24 mouse cellular contexts compared by ENCODE assay signal in the genomic region with DNA sequence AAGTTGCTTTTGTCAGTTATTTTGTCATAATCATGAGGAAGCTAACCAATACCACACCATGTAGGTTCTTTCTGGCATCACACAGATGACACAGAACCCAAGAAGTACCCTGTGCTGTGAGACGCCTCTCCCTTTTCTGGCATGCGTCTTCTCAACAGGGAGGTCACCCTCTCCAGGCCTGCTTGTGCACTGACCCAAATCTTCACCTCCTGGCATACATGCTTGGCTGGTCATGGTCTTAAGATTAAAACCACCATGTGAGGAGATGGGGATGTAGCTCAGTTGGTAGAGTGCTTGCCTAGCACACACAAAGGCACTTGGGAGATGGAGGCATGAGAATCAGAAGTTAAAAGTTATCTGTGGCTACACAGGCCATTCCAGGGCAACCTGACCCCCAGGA.
A peak's percentile ranks its signal among the peaks of the same experiment; 100 is the strongest.
DNase-seq lines count a peak whose midpoint lies in the region; ATAC-seq lines count a peak whose summit lies in the region.
"Had no signal": no experiment of that assay in that cellular context is flagged by ENCODE, and none has a peak within 500 bp of the region (broad histone marks: within the 10 kb centered on the region; RNA-seq: fewer than 3 reads in every experiment).

No protein-coding gene starts in this region.

- no peak overlapping the region for H3K4me3 ChIP-seq in heart, embryonic 12.5 days
- no peak overlapping the region for H3K4me3 ChIP-seq in liver, embryonic 12.5 days
- H3K4me3 ChIP-seq in liver, embryonic 11.5 days (ENCODE audit: low read depth, low read length): no peak overlapping the region
- no peak overlapping the region for H3K4me3 ChIP-seq in kidney, embryonic 16.5 days (ENCODE audit: low read length)
- H3K4me3 ChIP-seq: erythroblast, embryonic 14.5 days; gastrocnemius, adult 2 months; heart, adult 2 months; hindbrain, embryonic 12.5 days; megakaryocyte, embryonic 14.5 days; midbrain, embryonic 13.5 days had no signal

- H3K9me3 ChIP-seq in heart, embryonic 12.5 days (replicated peaks): peaks cover 4% of the 10 kb centered on the region
- H3K9me3 ChIP-seq in liver, embryonic 12.5 days (replicated peaks): no peaks in the 10 kb centered on the region
- H3K9me3 ChIP-seq in liver, embryonic 11.5 days (ENCODE audit: control insufficient read depth, low read length): no peaks in the 10 kb centered on the region
- H3K9me3 ChIP-seq in kidney, embryonic 16.5 days (ENCODE audit: low read length): no peaks in the 10 kb centered on the region; the same call in 1 of the 2 replicates
- H3K9me3 ChIP-seq: hindbrain, embryonic 12.5 days; midbrain, embryonic 13.5 days had no signal

- H3K4me2 ChIP-seq in heart, embryonic 12.5 days: no peak overlapping the region
- H3K4me2 ChIP-seq in liver, embryonic 12.5 days: no peak overlapping the region
- no peak overlapping the region for H3K4me2 ChIP-seq in liver, embryonic 11.5 days
- H3K4me2 ChIP-seq in kidney, embryonic 16.5 days (replicated peaks; ENCODE audit: low read depth, low read length): no peak overlapping the region
- H3K4me2 ChIP-seq: hindbrain, embryonic 12.5 days; midbrain, embryonic 13.5 days had no signal

- ATAC-seq in heart, embryonic 12.5 days (ENCODE audit: insufficient number of reproducible peaks, low FRiP score): no peak
- ATAC-seq in liver, embryonic 12.5 days: no peak
- ATAC-seq in liver, embryonic 11.5 days (replicated peaks; ENCODE audit: low FRiP score): no peak
- ATAC-seq in kidney, embryonic 16.5 days (ENCODE audit: low FRiP score, low TSS enrichment): no peak
- ATAC-seq: forebrain, embryonic 16.5 days; midbrain, embryonic 13.5 days had no signal

- H3K27me3 ChIP-seq in heart, embryonic 12.5 days (replicated peaks): no peaks in the 10 kb centered on the region
- 0 out of 2 replicates have a peak, but pooled peaks cover 11% of the 10 kb centered on the region for H3K27me3 ChIP-seq in liver, embryonic 12.5 days (replicated peaks)
- H3K27me3 ChIP-seq in liver, embryonic 11.5 days (replicated peaks; ENCODE audit: control insufficient read depth, insufficient read depth, low read length): no peaks in the 10 kb centered on the region
- H3K27me3 ChIP-seq in kidney, embryonic 16.5 days (ENCODE audit: insufficient read depth, low read length): no peaks in the 10 kb centered on the region
- H3K27me3 ChIP-seq: hindbrain, embryonic 12.5 days; midbrain, embryonic 13.5 days had no signal

- H3K9ac ChIP-seq in heart, embryonic 12.5 days: no peak overlapping the region
- no peak overlapping the region for H3K9ac ChIP-seq in liver, embryonic 12.5 days
- no peak overlapping the region for H3K9ac ChIP-seq in liver, embryonic 11.5 days (ENCODE audit: low read depth, low read length)
- no peak overlapping the region for H3K9ac ChIP-seq in kidney, embryonic 16.5 days (replicated peaks; ENCODE audit: low read length)
- H3K9ac ChIP-seq: hindbrain, embryonic 12.5 days; midbrain, embryonic 13.5 days had no signal

- peaks cover 74% of the 10 kb centered on the region for H3K4me1 ChIP-seq in heart, embryonic 12.5 days (replicated peaks)
- H3K4me1 ChIP-seq in liver, embryonic 12.5 days: peaks cover 43% of the 10 kb centered on the region
- H3K4me1 ChIP-seq in liver, embryonic 11.5 days (replicated peaks; ENCODE audit: control insufficient read depth, insufficient read depth, low read length): peaks cover 31% of the 10 kb centered on the region
- peaks cover 27% of the 10 kb centered on the region; the same call in 1 of the 2 replicates for H3K4me1 ChIP-seq in kidney, embryonic 16.5 days (ENCODE audit: insufficient read depth, low read length)
- H3K4me1 ChIP-seq: megakaryocyte, embryonic 14.5 days; midbrain, embryonic 13.5 days had no signal

- intact Hi-C loops in heart, postnatal 36 days (cut with DNase I): no loop called here

- 93% methylated on average over 2 of the region's 2 CpGs for WGBS in heart, embryonic 12.5 days
- WGBS in liver, embryonic 12.5 days (ENCODE audit: insufficient replicate concordance): 79% methylated on average over 2 of the region's 2 CpGs
- 100% methylated on average over 2 of the region's 2 CpGs for WGBS in liver, embryonic 11.5 days
- WGBS in kidney, embryonic 16.5 days: 78% methylated on average over 2 of the region's 2 CpGs

- H3K27ac ChIP-seq in heart, embryonic 12.5 days (ENCODE audit: poor library complexity, severe bottlenecking): peak overlapping the region; percentile 81; the same call in 1 of the 2 replicates
- H3K27ac ChIP-seq in liver, embryonic 12.5 days: 0 out of 2 replicates have a peak overlapping the region, but pooled peaks have one; percentile 25
- no peak overlapping the region for H3K27ac ChIP-seq in liver, embryonic 11.5 days (ENCODE audit: low read depth, low read length)
- peak overlapping the region; percentile 78 for H3K27ac ChIP-seq in kidney, embryonic 16.5 days (ENCODE audit: low read length)
- H3K27ac ChIP-seq: gastrocnemius, adult 2 months; heart, adult 2 months; hindbrain, embryonic 12.5 days; midbrain, embryonic 13.5 days had no signal

- DNase-seq in heart, postnatal 36 days: no peak
- DNase-seq in kidney, adult 11 months: peak; percentile 82
- no peak for DNase-seq in kidney, postnatal 14 days
- DNase-seq in liver, embryonic 11.5 days (ENCODE audit: low spot score): no peak
- DNase-seq in cerebellum, adult 11 months: no peak
- DNase-seq: adrenal gland, postnatal 10 days; cerebellum, adult 18-20 months; gastrocnemius, adult 2 months; heart, adult 2 months; heart, postnatal 10 days; layer of hippocampus, postnatal 36 days; liver; lung, postnatal 4 days; thymus, adult 2 months; thymus, postnatal 36 days had no signal

- peaks cover 39% of the 10 kb centered on the region for H3K36me3 ChIP-seq in heart, embryonic 12.5 days
- H3K36me3 ChIP-seq in liver, embryonic 12.5 days: no peaks in the 10 kb centered on the region
- H3K36me3 ChIP-seq in liver, embryonic 11.5 days (ENCODE audit: control insufficient read depth, insufficient read depth, low read length): no peaks in the 10 kb centered on the region
- H3K36me3 ChIP-seq in kidney, embryonic 16.5 days (ENCODE audit: insufficient read depth, low read length): 0 out of 2 replicates have a peak, but pooled peaks cover 3% of the 10 kb centered on the region
- H3K36me3 ChIP-seq: G1E; hindbrain, embryonic 12.5 days; midbrain, embryonic 13.5 days had no signal
